Mouse (Mus musculus) liver, adult 2 months (tissue): ENCODE data around the gene Atxn10. TPM values are rescaled to one million over a fixed set of nuclear protein-coding genes. Genes with fewer than 3 reads are reported as not detected.

Experiments used
- DNase-seq: peaks from one replicate; pipeline ENCODE4 v3.0.0-alpha.2; 2011; ENCODE audit warnings: low read depth, low spot score; ENCODE audit errors: extremely low read depth
- H3K27ac ChIP-seq: fragments of 200-500 bp; replicated peaks from 2 replicates; pipeline ENCODE4 v1.5.1; 2012; ENCODE audit warnings: low read depth, mild to moderate bottlenecking, control low read depth, inconsistent platforms, low read length; ENCODE audit not compliant: insufficient read depth
- H3K27me3 ChIP-seq: fragments of 200-500 bp; 2 replicates; pipeline ENCODE4 v1.6.1; 2012; ENCODE audit warnings: mild to moderate bottlenecking, moderate library complexity, low read length, inconsistent platforms; ENCODE audit not compliant: control insufficient read depth, insufficient read depth
- H3K36me3 ChIP-seq: fragments of 200-500 bp; 2 replicates; pipeline ENCODE4 v1.6.1; 2012; ENCODE audit warnings: low read length, inconsistent platforms; ENCODE audit not compliant: control insufficient read depth, insufficient read depth
- H3K4me1 ChIP-seq: fragments of 200-500 bp; 2 replicates; pipeline ENCODE4 v1.6.1; 2011; ENCODE audit warnings: low read length; ENCODE audit not compliant: control insufficient read depth, insufficient read depth
- H3K4me3 ChIP-seq: fragments of 200-500 bp; 2 replicates; pipeline ENCODE4 v1.5.1; 2011; ENCODE audit warnings: low read depth, mild to moderate bottlenecking, control low read depth, low read length, moderate library complexity; ENCODE audit not compliant: insufficient read depth
- H3K79me2 ChIP-seq: fragments of 200-500 bp; 2 replicates; pipeline ENCODE4 v1.6.1; 2012; ENCODE audit warnings: inconsistent platforms, mild to moderate bottlenecking, low read length, moderate library complexity; ENCODE audit not compliant: control insufficient read depth, insufficient read depth
- H3K9ac ChIP-seq: fragments of 200-500 bp; 2 replicates; pipeline ENCODE4 v1.6.1; 2012; ENCODE audit warnings: low read depth, mild to moderate bottlenecking, control low read depth, inconsistent platforms, low read length
- CTCF ChIP-seq: fragments of 200-500 bp; IDR thresholded peaks from 2 replicates; pipeline ENCODE4 v1.5.1; 2011; ENCODE audit warnings: low read depth, low read length, control low read depth
- POLR2A ChIP-seq: fragments of 200-500 bp; IDR thresholded peaks from 2 replicates; pipeline ENCODE4 v1.6.1; 2011; ENCODE audit warnings: low read length, control low read depth; ENCODE audit not compliant: insufficient read depth; ENCODE audit errors: extremely low read depth
- WGBS: fragments of 180-500 bp; shearing (Covaris S2); methylation state at CpG from one replicate; pipeline ENCODE4 v1.1.7; 2018; 5-methylcytosine and 5-hydroxymethylcytosine counted together
- polyA plus RNA-seq: library from polyadenylated mRNA; depleted of rRNA; stranded (reverse); fragments of >200 nt; gene quantifications from 2 replicates; pipeline ENCODE4 v1.2.3, GENCODE M21; 2012
- total RNA-seq: library from RNA; depleted of rRNA; stranded (reverse); fragments of >200 nt; gene quantifications from 2 replicates; pipeline ENCODE4 v1.2.3, GENCODE M21; 2014

Atxn10 gene
- total and polyA plus RNA-seq, 2 experiments: 36.8 to 41.0 TPM

DNA sequence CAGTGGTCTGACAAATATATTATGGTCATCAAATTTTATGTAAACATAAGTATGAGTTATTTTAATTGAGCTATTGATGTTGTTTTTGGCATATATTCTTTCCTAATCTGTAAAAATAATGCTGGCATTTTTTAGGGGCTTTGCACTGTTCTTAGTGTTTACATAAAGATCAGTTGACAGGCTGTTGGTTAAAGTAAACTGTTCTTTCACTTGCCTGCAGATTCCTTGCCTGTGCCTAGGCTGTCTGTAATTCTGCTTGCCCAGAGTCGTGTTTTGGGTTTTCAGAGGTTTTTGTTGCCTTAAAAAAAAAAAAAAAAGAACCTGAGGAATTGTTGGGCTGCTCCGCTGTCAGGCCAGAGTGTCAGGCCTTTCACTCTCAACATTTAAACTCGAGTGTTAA, 33.7 kb downstream of the Atxn10 start:
- no peaks in the 10 kb centered on the region for H3K4me1 ChIP-seq
- H3K27me3 ChIP-seq: no peaks in the 10 kb centered on the region
- WGBS: 44% methylated on average over 3 of the region's 3 CpGs
- no peak overlapping the region for H3K27ac ChIP-seq
- no peak for DNase-seq
- no peaks in the 10 kb centered on the region for H3K79me2 ChIP-seq
- H3K4me3 ChIP-seq: no peak overlapping the region
- no peak overlapping the region for H3K9ac ChIP-seq
- H3K36me3 ChIP-seq: peaks cover 16% of the 10 kb centered on the region
- no peak for TF ChIP-seq POLR2A
- no peak for TF ChIP-seq CTCF

DNA sequence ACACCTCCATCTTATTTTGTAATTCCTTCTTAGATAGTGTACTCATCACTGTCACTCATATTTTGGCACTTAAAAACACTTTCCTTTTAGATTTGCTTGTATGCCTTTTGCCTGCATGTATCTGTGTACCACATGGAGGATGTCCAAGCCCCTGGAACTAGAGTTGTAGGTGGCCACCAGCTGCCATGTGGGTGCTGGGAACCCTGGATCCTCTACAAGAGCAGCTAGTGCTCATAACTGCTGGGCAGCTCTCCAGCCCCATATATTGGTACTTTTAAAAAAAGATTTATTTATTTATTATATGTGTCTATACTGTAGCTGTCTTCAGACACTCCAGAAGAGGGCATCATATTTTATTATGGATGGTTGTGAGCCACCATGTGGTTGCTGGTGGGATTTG, 37.1 kb downstream of the Atxn10 start:
- Histone ChIP-seq H3K4me3 (no peak overlapping the region), H3K27me3 (no peaks in the 10 kb centered on the region), H3K4me1 (no peaks in the 10 kb centered on the region; the same call in 1 of the 2 replicates), H3K9ac (no peak overlapping the region), H3K36me3 (peaks cover 8% of the 10 kb centered on the region), H3K79me2 (no peaks in the 10 kb centered on the region), H3K27ac (no peak overlapping the region)
- TF ChIP-seq POLR2A (no peak), CTCF (no peak)
- DNase-seq: no peak

DNA sequence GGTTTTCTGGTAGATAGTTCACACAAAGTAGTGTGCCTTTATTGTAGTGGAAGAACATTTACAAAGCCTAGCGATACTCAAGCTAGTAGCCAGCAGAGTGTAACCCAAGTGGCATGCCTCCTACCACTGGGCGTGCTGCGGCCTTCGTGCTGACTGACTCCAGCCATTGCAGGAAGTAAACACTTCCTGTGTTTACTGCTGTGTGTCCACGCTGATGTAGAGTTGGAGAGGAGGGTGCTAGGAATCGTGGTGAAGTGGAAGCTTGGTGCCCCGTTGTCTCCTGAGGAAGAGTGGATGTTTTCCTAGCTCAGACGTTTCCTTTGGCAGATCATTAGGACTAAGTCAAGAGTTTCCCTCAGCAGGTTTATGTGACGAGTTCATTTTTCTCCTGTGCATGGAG, 47.4 kb downstream of the Atxn10 start:
- Histone ChIP-seq H3K4me1 (no peaks in the 10 kb centered on the region), H3K36me3 (peaks cover 15% of the 10 kb centered on the region), H3K27me3 (no peaks in the 10 kb centered on the region), H3K27ac (no peak overlapping the region), H3K4me3 (no peak overlapping the region), H3K79me2 (no peaks in the 10 kb centered on the region), H3K9ac (no peak overlapping the region)
- WGBS: 71% methylated on average over 9 of the region's 9 CpGs
- TF ChIP-seq CTCF: no peak
- TF ChIP-seq POLR2A: no peak
- DNase-seq: no peak

DNA sequence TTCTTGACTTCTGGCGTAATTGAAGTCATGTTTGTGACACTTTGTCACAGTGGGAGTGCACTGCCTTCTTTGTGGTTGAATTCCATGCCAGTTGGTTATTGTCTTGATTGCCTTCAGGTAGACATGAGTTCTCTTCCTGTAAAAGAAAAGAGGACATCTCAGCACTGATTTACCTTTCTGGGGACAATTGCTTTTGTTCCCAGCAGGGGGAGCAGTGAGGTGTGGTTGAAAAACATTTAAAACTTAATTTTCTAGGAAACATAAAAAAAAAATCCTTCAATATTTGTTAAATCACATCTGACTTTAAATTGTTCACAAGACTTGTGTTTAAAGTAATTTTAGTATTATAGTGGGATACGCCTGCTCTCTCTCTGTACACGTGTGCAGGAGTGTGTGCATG, 52.7 kb downstream of the Atxn10 start:
- Histone ChIP-seq H3K79me2 (no peaks in the 10 kb centered on the region), H3K27me3 (no peaks in the 10 kb centered on the region), H3K9ac (no peak overlapping the region), H3K27ac (no peak overlapping the region), H3K4me1 (no peaks in the 10 kb centered on the region), H3K36me3 (peaks cover 16% of the 10 kb centered on the region), H3K4me3 (no peak overlapping the region)
- peak; percentile 8 for DNase-seq
- TF ChIP-seq POLR2A (no peak), CTCF (no peak)
- 98% methylated on average over 3 of the region's 3 CpGs for WGBS

DNA sequence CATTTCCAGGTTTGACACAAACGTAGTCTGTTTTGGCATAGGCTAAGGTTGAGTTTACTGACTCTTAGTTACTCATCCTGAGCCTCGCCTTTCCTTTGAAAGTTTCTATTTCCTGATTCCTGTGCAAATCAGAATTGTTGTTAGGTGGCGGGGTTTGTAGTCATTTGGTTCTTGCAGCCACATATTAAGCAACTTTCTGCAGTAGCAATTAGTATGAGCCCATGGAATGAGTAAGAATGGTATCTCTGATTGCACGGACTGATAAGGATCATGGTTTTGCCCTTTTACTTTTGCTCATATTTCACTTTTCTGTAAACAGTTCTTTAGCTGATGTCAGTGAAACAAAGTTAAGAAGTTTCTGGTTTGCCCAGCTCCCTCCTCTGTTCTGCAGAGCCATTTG, 53.9 kb downstream of the Atxn10 start:
- no peak overlapping the region for H3K27ac ChIP-seq
- H3K4me3 ChIP-seq: no peak overlapping the region
- DNase-seq: no peak
- H3K36me3 ChIP-seq: peaks cover 17% of the 10 kb centered on the region
- H3K79me2 ChIP-seq: no peaks in the 10 kb centered on the region
- WGBS: 85% methylated on average over 4 of the region's 4 CpGs
- H3K9ac ChIP-seq: no peak overlapping the region
- H3K27me3 ChIP-seq: no peaks in the 10 kb centered on the region
- TF ChIP-seq CTCF: no peak
- no peak for TF ChIP-seq POLR2A
- no peaks in the 10 kb centered on the region for H3K4me1 ChIP-seq

DNA sequence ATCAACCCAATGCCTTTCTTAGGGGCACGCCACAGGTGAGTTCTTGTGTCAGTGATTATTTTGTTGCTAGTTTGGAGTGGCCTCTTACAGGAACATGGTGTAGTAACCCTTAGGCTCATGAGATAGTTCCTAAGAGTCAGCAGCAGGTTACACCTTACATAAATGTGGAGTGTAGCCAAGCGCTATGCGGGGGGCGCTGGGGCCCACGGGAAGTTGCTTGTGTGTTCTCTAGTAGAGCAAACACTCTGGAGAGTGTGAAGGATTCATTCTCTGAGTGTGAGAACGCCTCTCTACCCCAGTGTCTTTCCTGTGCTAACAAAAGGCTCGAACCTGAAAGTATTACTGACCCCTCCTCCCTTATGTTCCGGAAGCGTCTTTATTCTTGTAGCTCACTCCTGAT, 59.3 kb downstream of the Atxn10 start:
- WGBS: 94% methylated on average over 9 of the region's 9 CpGs
- Histone ChIP-seq H3K4me1 (no peaks in the 10 kb centered on the region), H3K27ac (no peak overlapping the region), H3K36me3 (peaks cover 25% of the 10 kb centered on the region), H3K9ac (no peak overlapping the region), H3K79me2 (no peaks in the 10 kb centered on the region; the same call in 1 of the 2 replicates), H3K27me3 (no peaks in the 10 kb centered on the region), H3K4me3 (no peak overlapping the region)
- TF ChIP-seq POLR2A: no peak
- TF ChIP-seq CTCF: no peak
- DNase-seq: no peak
